Mouse (Mus musculus) stomach, embryonic 16.5 days (tissue): Measurements from ENCODE around the gene Hexb. TPM values are rescaled to one million over a fixed set of nuclear protein-coding genes. Genes with fewer than 3 reads are reported as not detected.

Experiments
- polyA plus RNA-seq: library from polyadenylated mRNA; unstranded; fragments of >200 nt; fragmentation: Nextera tagmentation; extraction: Ambion mirVana; gene quantifications from 2 replicates; pipeline ENCODE4 v1.2.1, GENCODE M21; 2015

Hexb gene
- polyA plus RNA-seq, 1 experiment from 2014 or later, result 53.1 TPM

Other genes starting within 250 kb of the Hexb start
- gene 1700029F12Rik, start 164.0 kb downstream of the Hexb start, polyA plus RNA-seq, result not detected in 2 replicates
- 1.7 and 2.2 TPM in 2 replicates for gene Fam169a, start 131.1 kb downstream of the Hexb start, polyA plus RNA-seq
- 4.6 and 22.9 TPM in 2 replicates for gene Gm6169, start 99.1 kb downstream of the Hexb start, polyA plus RNA-seq
- gene Gfm2, start 60.4 kb downstream of the Hexb start, polyA plus RNA-seq, result 32.7 and 34.9 TPM in 2 replicates
- gene Nsa2, start 60.4 kb downstream of the Hexb start, polyA plus RNA-seq, result 51.4 and 53.2 TPM in 2 replicates
- gene Enc1, start 42.7 kb upstream of the Hexb start, polyA plus RNA-seq, result 8.5 and 9.3 TPM in 2 replicates